Mouse (Mus musculus): ENCODE measurements around the gene Arhgap10. TPM values are rescaled to one million over a fixed set of nuclear protein-coding genes. Genes with fewer than 3 reads are reported as not detected.

Arhgap10 gene
- polyA plus RNA-seq, 1 experiment from 2014 or later = 23.2 TPM

- DNase-seq = no peak
- 77% methylated on average over 12 of the region's 12 CpGs for WGBS
These were observed 255.3 kb downstream of the Arhgap10 start for GRCm38 (mm10) chr8:77262216-77263009.

DNA sequence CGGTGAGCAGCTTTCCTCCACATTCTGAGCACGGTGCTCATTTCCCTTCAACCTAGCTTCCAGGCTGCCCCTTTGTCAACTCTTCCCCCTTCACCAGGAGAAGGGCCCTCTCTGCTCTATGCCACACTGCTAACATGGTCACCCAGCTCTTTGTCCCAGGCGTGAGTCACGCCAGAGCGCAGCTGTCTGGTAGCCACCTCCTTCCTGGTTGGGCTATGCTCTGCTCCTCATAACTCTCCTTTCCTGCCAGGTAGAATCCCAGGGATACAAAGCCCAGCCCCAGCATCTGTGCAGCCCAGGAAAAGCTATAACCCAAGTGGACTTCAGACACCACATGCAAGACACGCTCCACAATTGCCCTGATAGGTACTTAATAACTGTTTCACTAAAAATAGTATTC, 256.5 kb downstream of the Arhgap10 start:
- no peak overlapping the region for H3K27ac ChIP-seq (ENCODE audit: low read depth)
- H3K27me3 ChIP-seq (ENCODE audit: insufficient read depth, low read length) = no peaks in the 10 kb centered on the region
- H3K36me3 ChIP-seq (ENCODE audit: insufficient read depth) = peaks cover 29% of the 10 kb centered on the region
- H3K9ac ChIP-seq = no peak overlapping the region
- TF ChIP-seq CTCF (IDR thresholded peaks at IDR 0.05; ENCODE audit: low read depth) = no peak
- no peak for DNase-seq
- peaks cover 6% of the 10 kb centered on the region; the same call in 1 of the 2 replicates for H3K4me1 ChIP-seq (ENCODE audit: insufficient read depth)
- ATAC-seq (ENCODE audit: insufficient read depth) = no peak
- H3K4me3 ChIP-seq (ENCODE audit: low read depth, low read length) = no peak overlapping the region
- no peaks in the 10 kb centered on the region for H3K9me3 ChIP-seq (ENCODE audit: low read depth, low read length)
- no peak overlapping the region for H3K4me2 ChIP-seq
- WGBS = 85% methylated on average over 6 of the region's 6 CpGs

More at GRCm38 (mm10) chr8:77262216-77263009, 255.3 kb downstream of the Arhgap10 start:
- Histone ChIP-seq H3K4me2 (no peak overlapping the region), H3K4me3 (ENCODE audit: low read depth, low read length) (no peak overlapping the region), H3K36me3 (ENCODE audit: insufficient read depth) (peaks cover 21% of the 10 kb centered on the region), H3K27me3 (ENCODE audit: insufficient read depth, low read length) (no peaks in the 10 kb centered on the region), H3K9me3 (ENCODE audit: low read depth, low read length) (no peaks in the 10 kb centered on the region), H3K9ac (no peak overlapping the region), H3K27ac (ENCODE audit: low read depth) (no peak overlapping the region), H3K4me1 (ENCODE audit: insufficient read depth) (peaks cover 6% of the 10 kb centered on the region; the same call in 1 of the 2 replicates)
- no peak for TF ChIP-seq CTCF (IDR thresholded peaks at IDR 0.05; ENCODE audit: low read depth)
- no peak for ATAC-seq (ENCODE audit: insufficient read depth)

DNA sequence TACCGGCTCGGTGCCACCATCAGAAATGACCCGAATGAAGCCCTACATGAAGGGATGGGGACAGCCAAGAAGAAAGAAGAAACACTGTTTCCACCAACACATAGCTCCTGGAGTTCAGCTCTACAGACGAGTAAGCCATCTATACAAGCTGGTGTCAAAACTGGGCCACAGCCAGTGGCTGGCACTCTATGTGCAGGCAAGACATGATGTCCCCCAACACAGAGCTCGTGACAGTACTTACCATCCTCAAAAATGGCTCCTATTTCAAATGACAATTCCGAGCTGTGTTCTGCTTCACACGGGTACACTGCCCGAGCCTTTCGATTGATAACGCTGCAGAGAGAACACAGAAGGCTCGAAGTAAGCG, 260.7 kb downstream of the Arhgap10 start:
- no peaks in the 10 kb centered on the region for H3K4me1 ChIP-seq (ENCODE audit: insufficient read depth)
- H3K9ac ChIP-seq = no peak overlapping the region
- H3K27me3 ChIP-seq (ENCODE audit: insufficient read depth, low read length) = no peaks in the 10 kb centered on the region
- TF ChIP-seq CTCF (IDR thresholded peaks at IDR 0.05; ENCODE audit: low read depth) = no peak
- H3K9me3 ChIP-seq (ENCODE audit: low read depth, low read length) = no peaks in the 10 kb centered on the region
- ATAC-seq (ENCODE audit: insufficient read depth) (no peak), DNase-seq (no peak)
- no peak overlapping the region for H3K4me3 ChIP-seq (ENCODE audit: low read depth, low read length)
- no peak overlapping the region for H3K27ac ChIP-seq (ENCODE audit: low read depth)
- H3K36me3 ChIP-seq (ENCODE audit: insufficient read depth) = peaks cover 28% of the 10 kb centered on the region
- no peak overlapping the region for H3K4me2 ChIP-seq
- WGBS = 92% methylated on average over 12 of the region's 12 CpGs

DNA sequence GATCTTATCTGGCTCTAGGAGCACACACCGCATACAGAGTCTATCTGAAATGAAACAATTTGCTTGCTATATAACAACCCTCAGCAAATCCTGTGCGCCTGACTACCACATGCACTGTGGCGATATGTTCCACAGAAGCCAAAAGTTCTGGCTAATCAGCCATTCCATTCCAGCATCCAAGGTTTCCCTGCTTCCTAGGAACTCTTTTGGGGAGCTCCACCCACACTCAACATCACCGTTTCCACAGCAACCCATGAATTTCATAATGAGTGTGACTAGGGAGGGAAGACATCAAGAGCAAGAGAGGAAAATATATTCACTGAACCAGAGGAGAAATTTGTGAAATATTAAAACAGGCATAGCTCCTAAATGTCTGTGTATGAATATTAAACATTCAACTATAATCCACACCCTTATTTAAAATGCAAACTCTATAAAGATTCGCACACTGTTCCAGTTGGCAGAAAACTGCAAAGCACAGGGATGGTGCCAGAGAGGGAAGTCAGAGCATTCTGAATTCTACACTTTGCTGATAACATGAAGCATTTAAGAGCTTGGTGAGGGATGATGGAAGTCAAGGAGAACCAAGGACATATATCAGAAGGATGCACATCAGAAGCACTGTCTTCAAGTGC, 261.2 kb downstream of the Arhgap10 start:
- ATAC-seq (ENCODE audit: insufficient read depth) (no peak), DNase-seq (no peak)
- Histone ChIP-seq H3K4me2 (no peak overlapping the region), H3K4me1 (ENCODE audit: insufficient read depth) (no peaks in the 10 kb centered on the region), H3K27me3 (ENCODE audit: insufficient read depth, low read length) (no peaks in the 10 kb centered on the region), H3K9ac (no peak overlapping the region), H3K36me3 (ENCODE audit: insufficient read depth) (peaks cover 31% of the 10 kb centered on the region), H3K27ac (ENCODE audit: low read depth) (no peak overlapping the region), H3K4me3 (ENCODE audit: low read depth, low read length) (no peak overlapping the region), H3K9me3 (ENCODE audit: low read depth, low read length) (no peaks in the 10 kb centered on the region)
- 87% methylated on average over 5 of the region's 5 CpGs for WGBS
- no peak for TF ChIP-seq CTCF (IDR thresholded peaks at IDR 0.05; ENCODE audit: low read depth)

- 81% methylated on average over 5 of the region's 5 CpGs for WGBS
These were observed 263.3 kb downstream of the Arhgap10 start for GRCm38 (mm10) chr8:77254466-77254865.

GRCm38 (mm10) chr8:77251134-77251533, 266.6 kb downstream of the Arhgap10 start:
- no peaks in the 10 kb centered on the region for H3K4me1 ChIP-seq (ENCODE audit: insufficient read depth)
- peaks cover 15% of the 10 kb centered on the region; the same call in 1 of the 2 replicates for H3K36me3 ChIP-seq (ENCODE audit: insufficient read depth)
- ATAC-seq (ENCODE audit: insufficient read depth) = no peak
- no peak overlapping the region for H3K4me3 ChIP-seq (ENCODE audit: low read depth, low read length)
- no peak overlapping the region for H3K9ac ChIP-seq
- TF ChIP-seq CTCF (IDR thresholded peaks at IDR 0.05; ENCODE audit: low read depth) = no peak
- DNase-seq = no peak
- H3K27me3 ChIP-seq (ENCODE audit: insufficient read depth, low read length) = no peaks in the 10 kb centered on the region
- H3K27ac ChIP-seq (ENCODE audit: low read depth) = no peak overlapping the region
- H3K9me3 ChIP-seq (ENCODE audit: low read depth, low read length) = no peaks in the 10 kb centered on the region
- 89% methylated on average over 5 of the region's 5 CpGs for WGBS
- H3K4me2 ChIP-seq = no peak overlapping the region

More at GRCm38 (mm10) chr8:77254466-77254865, 263.3 kb downstream of the Arhgap10 start:
- no peak overlapping the region for H3K4me3 ChIP-seq (ENCODE audit: low read depth, low read length)
- no peak overlapping the region for H3K27ac ChIP-seq (ENCODE audit: low read depth)
- ATAC-seq (ENCODE audit: insufficient read depth) (no peak), DNase-seq (no peak)
- no peak overlapping the region for H3K4me2 ChIP-seq
- H3K9me3 ChIP-seq (ENCODE audit: low read depth, low read length) = no peaks in the 10 kb centered on the region
- H3K36me3 ChIP-seq (ENCODE audit: insufficient read depth) = peaks cover 41% of the 10 kb centered on the region
- TF ChIP-seq CTCF (IDR thresholded peaks at IDR 0.05; ENCODE audit: low read depth) = no peak
- no peak overlapping the region for H3K9ac ChIP-seq
- no peaks in the 10 kb centered on the region for H3K4me1 ChIP-seq (ENCODE audit: insufficient read depth)
- H3K27me3 ChIP-seq (ENCODE audit: insufficient read depth, low read length) = no peaks in the 10 kb centered on the region

DNA sequence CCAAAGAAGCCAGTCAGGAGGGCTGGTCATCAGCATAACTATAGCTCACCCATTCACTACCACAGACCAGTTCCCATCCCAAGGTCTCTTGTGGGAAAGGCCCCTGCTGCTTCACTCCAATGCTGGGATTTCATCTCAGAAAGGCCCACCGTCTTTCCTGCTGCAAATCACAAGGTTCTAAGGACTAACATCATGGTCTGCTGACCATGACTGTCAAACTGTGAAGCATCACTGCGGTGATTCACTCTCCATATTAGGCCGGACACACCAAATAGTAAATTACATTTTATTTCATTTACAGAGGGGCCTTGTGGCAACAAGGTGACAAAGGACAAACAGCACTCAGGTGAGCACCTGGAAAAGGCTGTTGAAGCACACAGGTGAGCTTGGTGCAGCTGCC, 267.7 kb downstream of the Arhgap10 start:
- no peak overlapping the region for H3K9ac ChIP-seq
- H3K4me2 ChIP-seq = no peak overlapping the region
- WGBS = 83% methylated on average over 3 of the region's 3 CpGs
- no peaks in the 10 kb centered on the region for H3K4me1 ChIP-seq (ENCODE audit: insufficient read depth)
- ATAC-seq (ENCODE audit: insufficient read depth) (no peak), DNase-seq (no peak)
- peaks cover 12% of the 10 kb centered on the region; the same call in 1 of the 2 replicates for H3K36me3 ChIP-seq (ENCODE audit: insufficient read depth)
- TF ChIP-seq CTCF (IDR thresholded peaks at IDR 0.05; ENCODE audit: low read depth) = no peak
- H3K9me3 ChIP-seq (ENCODE audit: low read depth, low read length) = no peaks in the 10 kb centered on the region
- no peak overlapping the region for H3K4me3 ChIP-seq (ENCODE audit: low read depth, low read length)
- no peak overlapping the region for H3K27ac ChIP-seq (ENCODE audit: low read depth)
- no peaks in the 10 kb centered on the region for H3K27me3 ChIP-seq (ENCODE audit: insufficient read depth, low read length)
